Mouse (Mus musculus) spleen, adult 18-20 months (tissue): Measurements from ENCODE around the gene Pidd1.

ENCODE experiments used
- DNase-seq, 2 experiments: peaks; one replicate each; pipeline ENCODE4 v3.0.0; 2022; ENCODE audit warnings: mixed read lengths in 2 of 2

Pidd1 gene

DNA sequence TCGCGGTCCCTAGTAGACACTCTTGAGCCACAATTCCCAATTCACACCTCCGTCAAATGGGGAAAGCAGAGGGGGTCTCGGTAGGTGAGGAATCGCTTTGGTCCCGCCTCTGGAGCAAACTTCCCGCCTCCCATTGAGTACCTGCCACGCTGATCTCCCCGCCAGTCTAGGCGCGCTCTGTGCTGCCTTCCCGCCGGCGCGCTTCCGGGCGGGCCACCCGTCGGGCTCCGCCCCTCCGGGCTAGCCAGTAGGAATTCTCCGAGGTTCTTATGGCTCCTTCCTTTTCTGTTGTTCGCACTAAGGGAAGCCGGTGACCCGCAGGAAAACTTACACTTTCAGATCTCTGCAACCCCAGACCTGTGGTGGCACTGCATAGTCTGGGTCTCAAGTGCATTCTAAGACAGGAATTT, at the start of gene Pidd1:
Gene Pidd1 (minus strand): TSS at position 198 of the 410 bp plus-strand sequence.
- DNase-seq, result peak; percentile 26 to 44

DNA sequence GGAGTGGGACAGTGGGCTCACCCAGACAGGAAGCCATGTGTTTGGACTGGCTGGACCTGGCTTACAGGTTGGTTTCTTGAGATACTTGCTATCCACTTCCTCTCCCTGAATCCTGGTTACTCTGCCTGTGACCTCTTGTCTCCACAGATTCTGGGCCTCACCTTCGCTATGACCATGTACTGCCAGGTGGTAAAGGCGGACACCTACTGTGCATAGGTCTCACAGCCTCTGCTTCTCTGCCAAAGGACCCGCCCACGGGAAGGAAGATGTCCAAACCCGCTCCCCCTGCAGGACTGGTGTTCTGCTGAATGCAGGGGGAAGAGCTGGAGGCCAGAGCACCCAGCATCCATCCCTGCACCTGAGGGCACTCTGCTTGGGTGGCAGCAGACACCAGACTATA, 48.9 kb upstream of the Pidd1 start:
- no peak for DNase-seq

- DNase-seq, result no peak
These were observed 47.3 kb upstream of the Pidd1 start for GRCm38 (mm10) chr7:141491151-141491550.

DNA sequence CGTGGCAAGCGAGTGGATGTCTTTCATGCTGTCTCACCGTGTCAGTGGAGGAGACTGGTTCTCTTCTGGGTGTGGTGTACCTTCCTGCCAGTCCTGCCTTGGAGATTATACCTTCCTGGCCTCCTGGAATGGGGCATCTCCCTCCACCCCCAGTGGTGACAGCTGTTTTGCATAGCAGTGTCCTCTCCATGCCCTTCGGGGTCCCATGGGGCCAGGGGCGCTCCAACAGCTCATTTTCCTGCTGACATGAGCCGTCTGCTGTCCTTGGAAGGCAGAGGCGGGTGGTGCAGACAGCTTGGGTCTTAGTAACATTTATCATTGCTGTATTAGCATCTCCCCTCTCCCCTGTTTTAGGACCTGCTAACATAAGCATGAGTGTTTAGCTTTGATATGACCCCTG, 43.3 kb upstream of the Pidd1 start:
- DNase-seq, result no peak

- no peak for DNase-seq
These were observed 42.4 kb upstream of the Pidd1 start for GRCm38 (mm10) chr7:141486239-141486638.

DNA sequence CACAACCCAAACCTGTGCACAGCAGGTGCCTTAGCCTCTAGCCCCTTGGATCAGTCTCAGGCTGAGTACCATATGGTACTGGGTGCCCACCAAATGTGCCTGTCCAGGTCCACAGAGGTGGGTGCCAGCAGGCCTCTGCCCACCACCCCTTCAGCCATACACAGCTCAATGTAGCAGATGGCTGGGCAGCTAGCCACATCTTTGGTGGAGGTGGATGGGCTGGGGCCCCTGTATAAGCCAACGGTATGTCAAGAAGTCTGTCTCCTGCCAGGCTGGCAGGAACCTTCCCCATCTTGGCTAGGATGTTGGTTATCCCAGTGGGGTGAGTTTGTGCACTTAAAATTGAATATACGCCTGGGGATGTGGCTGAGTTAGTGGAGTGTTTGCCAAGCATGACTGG, 41.8 kb upstream of the Pidd1 start:
- no peak for DNase-seq

GRCm38 (mm10) chr7:141485186-141485585, 41.4 kb upstream of the Pidd1 start:
- DNase-seq, result no peak

GRCm38 (mm10) chr7:141484186-141485120, 40.6 kb upstream of the Pidd1 start:
- no peak for DNase-seq

GRCm38 (mm10) chr7:141483114-141483653, 39.4 kb upstream of the Pidd1 start:
- DNase-seq, result no peak

DNA sequence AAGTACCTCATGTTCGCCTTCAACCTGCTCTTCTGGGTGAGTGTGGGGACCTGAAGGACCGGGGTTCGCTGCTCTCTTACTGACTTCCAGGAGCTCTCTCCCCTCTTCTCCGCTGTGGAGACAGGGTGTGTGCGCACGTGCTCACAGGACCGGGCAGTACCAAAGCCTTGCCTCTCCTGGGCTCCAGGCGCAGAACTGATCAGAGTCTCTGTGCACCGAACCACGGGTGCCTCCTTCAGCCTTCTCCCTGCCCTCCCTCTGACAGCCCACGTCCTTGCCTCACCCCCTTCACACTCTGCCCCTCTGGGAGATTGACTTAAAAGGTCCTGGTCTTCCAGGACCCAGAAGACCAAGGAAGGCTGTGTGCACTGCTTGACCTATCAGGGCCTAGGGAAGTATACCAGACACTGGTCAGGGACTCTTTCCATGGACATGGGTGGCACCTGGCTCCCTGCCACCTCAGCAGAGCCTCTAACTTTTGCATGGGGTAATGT, 38.8 kb upstream of the Pidd1 start:
- DNase-seq, result no peak

GRCm38 (mm10) chr7:141481498-141482401, 37.9 kb upstream of the Pidd1 start:
- DNase-seq, result peak in 1 of 2 experiments; percentile 63

GRCm38 (mm10) chr7:141480842-141481497, 37.1 kb upstream of the Pidd1 start:
- peak; percentile 58 to 65 for DNase-seq

GRCm38 (mm10) chr7:141478270-141478748, 34.5 kb upstream of the Pidd1 start:
- DNase-seq, result no peak

GRCm38 (mm10) chr7:141477578-141478269, 33.9 kb upstream of the Pidd1 start:
- no peak for DNase-seq

- DNase-seq, result no peak
These were observed 33.2 kb upstream of the Pidd1 start for GRCm38 (mm10) chr7:141476981-141477370.

DNA sequence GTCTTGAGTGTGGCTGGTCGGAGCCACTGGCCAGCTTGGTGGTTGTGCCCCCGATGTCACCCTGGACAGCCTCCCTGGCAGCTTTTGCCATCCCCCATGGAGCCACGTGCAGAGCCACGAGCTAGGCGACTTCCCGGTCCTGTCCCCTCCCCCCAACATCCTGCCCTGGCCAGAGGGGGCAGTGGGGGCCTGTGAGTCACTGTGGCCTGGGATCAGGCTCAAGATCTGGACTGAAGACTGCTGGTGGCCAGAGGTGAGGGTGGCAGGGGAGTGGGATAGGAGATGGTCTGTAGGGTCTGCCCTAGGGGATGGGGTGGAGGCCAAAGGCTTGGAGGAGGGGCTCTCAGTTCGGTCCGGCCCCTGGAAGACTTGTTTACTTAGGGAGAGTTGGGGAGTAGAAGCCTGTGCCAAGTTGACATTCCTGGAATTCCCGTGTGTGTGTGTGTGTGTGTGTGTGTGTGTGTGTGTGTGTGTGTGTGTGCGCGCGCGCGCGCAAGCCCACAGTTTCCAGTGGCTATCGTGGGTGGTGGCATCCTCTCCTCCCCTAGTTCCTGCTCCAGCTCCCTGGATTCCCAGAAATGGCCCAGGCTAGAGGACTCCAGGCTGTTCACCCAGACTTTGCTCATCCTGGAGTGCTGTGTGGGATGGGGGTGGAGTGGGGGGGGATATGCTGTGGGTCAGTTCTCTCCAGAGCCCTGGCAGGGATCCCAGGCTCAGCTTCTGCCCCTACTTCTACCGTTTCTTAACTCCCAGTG, 32.6 kb upstream of the Pidd1 start:
- peak; percentile 45 to 52 for DNase-seq

GRCm38 (mm10) chr7:141475805-141476158, 32.0 kb upstream of the Pidd1 start:
- DNase-seq, result no peak

GRCm38 (mm10) chr7:141475011-141475804, 31.4 kb upstream of the Pidd1 start, which contains the start of the genes Polr2l and Tspan4:
TSS of gene Polr2l (minus strand) at chr7:141475132.
TSS of gene Tspan4 (plus strand) at chr7:141475240.
- DNase-seq, result peak; percentile 74 to 84

DNA sequence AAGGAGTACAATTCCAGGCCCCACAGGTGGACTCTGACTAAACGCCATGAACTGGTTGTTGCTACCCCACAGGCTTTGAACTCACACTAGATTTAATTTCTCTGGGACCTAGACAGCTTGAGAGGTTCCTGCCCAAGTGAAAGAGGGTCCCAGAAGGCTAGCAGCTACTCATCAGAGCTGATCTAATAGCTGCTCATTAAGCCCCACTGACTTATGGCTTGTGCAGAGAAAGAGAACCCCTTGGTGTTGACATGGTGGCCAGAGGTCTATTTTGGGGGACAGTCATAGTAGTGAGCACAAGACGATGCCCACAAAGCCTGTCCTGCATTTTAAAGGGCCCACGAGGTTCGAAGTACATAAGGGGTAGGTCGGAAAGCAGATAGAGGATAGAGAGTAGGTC, 30.3 kb upstream of the Pidd1 start:
- no peak for DNase-seq

DNA sequence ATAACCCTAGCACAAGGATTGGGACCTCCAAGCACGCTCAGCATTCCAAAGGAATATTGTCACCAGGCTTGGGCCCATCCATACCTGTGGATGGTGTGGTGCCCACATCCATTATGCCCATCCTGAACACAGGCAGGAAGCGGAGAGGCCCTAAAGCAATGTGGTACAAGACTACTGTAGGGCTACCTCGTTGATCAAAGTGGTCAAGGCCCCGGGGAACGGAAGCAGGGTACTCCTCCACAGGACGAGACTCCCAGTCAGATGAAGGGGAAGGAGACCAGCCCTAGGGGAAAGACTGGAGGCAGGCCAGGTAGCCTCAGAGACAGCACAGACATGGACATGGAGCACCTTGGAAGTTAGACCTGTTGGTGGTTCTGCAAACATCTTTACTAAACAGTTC, 28.9 kb upstream of the Pidd1 start:
- no peak for DNase-seq
